Mouse (Mus musculus): Measurements from ENCODE around the gene Mrfap1. TPM values are rescaled to one million over a fixed set of nuclear protein-coding genes. Genes with fewer than 3 reads are reported as not detected.

Mrfap1 gene
- polyA plus RNA-seq, 1 experiment from 2014 or later = 329 TPM

GRCm38 (mm10) chr5:36779512-36779911 is 17.1 kb downstream of the Mrfap1 start:
- ATAC-seq (replicated peaks; ENCODE audit: insufficient number of reproducible peaks, insufficient read depth, low FRiP score, low read depth) = no peak
- WGBS = 85% methylated on average over 2 of the region's 2 CpGs

GRCm38 (mm10) chr5:36778901-36779300 is 17.7 kb downstream of the Mrfap1 start:
- ATAC-seq (replicated peaks; ENCODE audit: insufficient number of reproducible peaks, insufficient read depth, low FRiP score, low read depth) = no peak
- no peak overlapping the region for H3K4me2 ChIP-seq
- H3K4me1 ChIP-seq (replicated peaks) = no peaks in the 10 kb centered on the region
- no peak overlapping the region for H3K27ac ChIP-seq
- H3K9me3 ChIP-seq (replicated peaks) = no peaks in the 10 kb centered on the region
- WGBS = 100% methylated on average over 1 of the region's 2 CpGs
- no peak overlapping the region for H3K9ac ChIP-seq
- no peaks in the 10 kb centered on the region for H3K36me3 ChIP-seq
- H3K27me3 ChIP-seq = no peaks in the 10 kb centered on the region
- no peak overlapping the region for H3K4me3 ChIP-seq

More at GRCm38 (mm10) chr5:36779512-36779911, 17.1 kb downstream of the Mrfap1 start:
- Histone ChIP-seq H3K9me3 (replicated peaks) (no peaks in the 10 kb centered on the region), H3K4me2 (no peak overlapping the region), H3K27ac (no peak overlapping the region), H3K36me3 (no peaks in the 10 kb centered on the region), H3K27me3 (no peaks in the 10 kb centered on the region), H3K9ac (no peak overlapping the region), H3K4me1 (replicated peaks) (no peaks in the 10 kb centered on the region), H3K4me3 (no peak overlapping the region)

- 9% methylated on average over 2 of the region's 2 CpGs for WGBS
- no peak for ATAC-seq (replicated peaks; ENCODE audit: insufficient number of reproducible peaks, insufficient read depth, low FRiP score, low read depth)
- H3K4me1 ChIP-seq (replicated peaks) = peaks cover 2% of the 10 kb centered on the region; the same call in 1 of the 2 replicates
- no peaks in the 10 kb centered on the region for H3K27me3 ChIP-seq
- H3K36me3 ChIP-seq = no peaks in the 10 kb centered on the region
- no peak overlapping the region for H3K4me2 ChIP-seq
- no peak overlapping the region for H3K9ac ChIP-seq
- H3K27ac ChIP-seq = no peak overlapping the region
- no peaks in the 10 kb centered on the region for H3K9me3 ChIP-seq (replicated peaks)
- no peak overlapping the region for H3K4me3 ChIP-seq
Observed at GRCm38 (mm10) chr5:36777186-36777585, 19.4 kb downstream of the Mrfap1 start.

- no peak for ATAC-seq (replicated peaks; ENCODE audit: insufficient number of reproducible peaks, insufficient read depth, low FRiP score, low read depth)
- Histone ChIP-seq H3K27me3 (no peaks in the 10 kb centered on the region), H3K9ac (no peak overlapping the region), H3K36me3 (no peaks in the 10 kb centered on the region), H3K9me3 (replicated peaks) (no peaks in the 10 kb centered on the region), H3K27ac (0 out of 2 replicates have a peak overlapping the region, but pooled peaks have one; percentile 9), H3K4me2 (no peak overlapping the region), H3K4me3 (no peak overlapping the region), H3K4me1 (replicated peaks) (peaks cover 2% of the 10 kb centered on the region; the same call in 1 of the 2 replicates)
- 22% methylated on average over 9 of the region's 9 CpGs for whole genome bisulfite sequencing
Observed at GRCm38 (mm10) chr5:36776021-36776575, 20.5 kb downstream of the Mrfap1 start.

- Histone ChIP-seq H3K9ac (no peak overlapping the region), H3K4me1 (replicated peaks) (peaks cover 2% of the 10 kb centered on the region; the same call in 1 of the 2 replicates), H3K4me2 (no peak overlapping the region), H3K36me3 (no peaks in the 10 kb centered on the region), H3K9me3 (replicated peaks) (no peaks in the 10 kb centered on the region), H3K27me3 (no peaks in the 10 kb centered on the region), H3K4me3 (no peak overlapping the region), H3K27ac (no peak overlapping the region)
- no peak for ATAC-seq (replicated peaks; ENCODE audit: insufficient number of reproducible peaks, insufficient read depth, low FRiP score, low read depth)
- WGBS = 80% methylated on average over 2 of the region's 2 CpGs
Observed at GRCm38 (mm10) chr5:36775317-36775716, 21.3 kb downstream of the Mrfap1 start.

GRCm38 (mm10) chr5:36772586-36772985 is 24.0 kb downstream of the Mrfap1 start:
- WGBS = 76% methylated on average over 5 of the region's 5 CpGs
- H3K9me3 ChIP-seq (replicated peaks) = no peaks in the 10 kb centered on the region
- H3K4me3 ChIP-seq = no peak overlapping the region
- no peak for ATAC-seq (replicated peaks; ENCODE audit: insufficient number of reproducible peaks, insufficient read depth, low FRiP score, low read depth)
- peaks cover 2% of the 10 kb centered on the region; the same call in 1 of the 2 replicates for H3K4me1 ChIP-seq (replicated peaks)
- no peak overlapping the region for H3K27ac ChIP-seq
- no peaks in the 10 kb centered on the region for H3K27me3 ChIP-seq
- H3K36me3 ChIP-seq = no peaks in the 10 kb centered on the region
- H3K9ac ChIP-seq = no peak overlapping the region
- no peak overlapping the region for H3K4me2 ChIP-seq

- Histone ChIP-seq H3K4me1 (replicated peaks) (peaks cover 2% of the 10 kb centered on the region; the same call in 1 of the 2 replicates), H3K36me3 (no peaks in the 10 kb centered on the region), H3K4me2 (no peak overlapping the region), H3K9ac (no peak overlapping the region), H3K27ac (no peak overlapping the region), H3K4me3 (no peak overlapping the region), H3K9me3 (replicated peaks) (no peaks in the 10 kb centered on the region), H3K27me3 (no peaks in the 10 kb centered on the region)
- 54% methylated on average over 3 of the region's 3 CpGs for WGBS
- ATAC-seq (replicated peaks; ENCODE audit: insufficient number of reproducible peaks, insufficient read depth, low FRiP score, low read depth) = no peak
Observed at GRCm38 (mm10) chr5:36769603-36770002, 27.0 kb downstream of the Mrfap1 start.

- H3K27ac ChIP-seq = no peak overlapping the region
- H3K9ac ChIP-seq = no peak overlapping the region
- H3K4me3 ChIP-seq = no peak overlapping the region
- H3K9me3 ChIP-seq (replicated peaks) = no peaks in the 10 kb centered on the region
- no peaks in the 10 kb centered on the region for H3K36me3 ChIP-seq
- H3K27me3 ChIP-seq = peaks cover 4% of the 10 kb centered on the region; the same call in 1 of the 2 replicates
- no peaks in the 10 kb centered on the region for H3K4me1 ChIP-seq (replicated peaks)
- WGBS = 31% methylated on average over 10 of the region's 10 CpGs
- ATAC-seq (replicated peaks; ENCODE audit: insufficient number of reproducible peaks, insufficient read depth, low FRiP score, low read depth) = no peak
- no peak overlapping the region for H3K4me2 ChIP-seq
Observed at GRCm38 (mm10) chr5:36766958-36767703, 29.4 kb downstream of the Mrfap1 start.

- H3K4me3 ChIP-seq = no peak overlapping the region
- no peak for ATAC-seq (replicated peaks; ENCODE audit: insufficient number of reproducible peaks, insufficient read depth, low FRiP score, low read depth)
- H3K27me3 ChIP-seq = peaks cover 4% of the 10 kb centered on the region; the same call in 1 of the 2 replicates
- no peaks in the 10 kb centered on the region for H3K4me1 ChIP-seq (replicated peaks)
- no peaks in the 10 kb centered on the region for H3K36me3 ChIP-seq
- H3K9me3 ChIP-seq (replicated peaks) = no peaks in the 10 kb centered on the region
- 56% methylated on average over 4 of the region's 4 CpGs for WGBS
- H3K9ac ChIP-seq = no peak overlapping the region
- H3K27ac ChIP-seq = no peak overlapping the region
- no peak overlapping the region for H3K4me2 ChIP-seq
Observed at GRCm38 (mm10) chr5:36759848-36760247, 36.7 kb downstream of the Mrfap1 start.

GRCm38 (mm10) chr5:36757033-36757432 is 39.5 kb downstream of the Mrfap1 start:
- Histone ChIP-seq H3K27me3 (no peaks in the 10 kb centered on the region), H3K9ac (no peak overlapping the region), H3K4me2 (no peak overlapping the region), H3K9me3 (replicated peaks) (no peaks in the 10 kb centered on the region), H3K36me3 (no peaks in the 10 kb centered on the region), H3K27ac (no peak overlapping the region), H3K4me1 (replicated peaks) (no peaks in the 10 kb centered on the region), H3K4me3 (no peak overlapping the region)
- ATAC-seq (replicated peaks; ENCODE audit: insufficient number of reproducible peaks, insufficient read depth, low FRiP score, low read depth) = no peak
- 73% methylated on average over 5 of the region's 5 CpGs for WGBS

GRCm38 (mm10) chr5:36750119-36751078 is 46.2 kb downstream of the Mrfap1 start:
- Histone ChIP-seq H3K36me3 (no peaks in the 10 kb centered on the region), H3K27me3 (no peaks in the 10 kb centered on the region), H3K4me1 (replicated peaks) (peaks cover 20% of the 10 kb centered on the region), H3K4me2 (no peak overlapping the region), H3K27ac (no peak overlapping the region), H3K4me3 (no peak overlapping the region), H3K9ac (no peak overlapping the region), H3K9me3 (replicated peaks) (no peaks in the 10 kb centered on the region)
- 71% methylated on average over 9 of the region's 9 CpGs for WGBS
- no peak for ATAC-seq (replicated peaks; ENCODE audit: insufficient number of reproducible peaks, insufficient read depth, low FRiP score, low read depth)

Data from heart, embryonic 15.5 days (tissue).